Mouse (Mus musculus): ENCODE results near the gene Map4k4. TPM values are rescaled to one million over a fixed set of nuclear protein-coding genes. Genes with fewer than 3 reads are reported as not detected.

Gene Map4k4
- polyA plus RNA-seq, 1 experiment from 2014 or later, result 32.7 TPM

- Histone ChIP-seq H3K36me3 (peaks cover 29% of the 10 kb centered on the region), H3K4me1 (peaks cover 11% of the 10 kb centered on the region; the same call in 1 of the 2 replicates), H3K27me3 (no peaks in the 10 kb centered on the region), H3K27ac (no peak overlapping the region), H3K4me3 (no peak overlapping the region), H3K9me3 (no peaks in the 10 kb centered on the region), H3K9ac (no peak overlapping the region), H3K4me2 (no peak overlapping the region)
- 76% methylated on average over 7 of the region's 7 CpGs for WGBS
- no peak for ATAC-seq (ENCODE audit: insufficient number of reproducible peaks, low FRiP score, low TSS enrichment, low read depth)
Observed at GRCm38 (mm10) chr1:39972411-39972810, 71.7 kb downstream of the Map4k4 start.

GRCm38 (mm10) chr1:39973911-39974310, 73.2 kb downstream of the Map4k4 start:
- H3K4me3 ChIP-seq, result no peak overlapping the region
- no peaks in the 10 kb centered on the region for H3K27me3 ChIP-seq
- peaks cover 39% of the 10 kb centered on the region for H3K36me3 ChIP-seq
- WGBS, result 85% methylated on average over 4 of the region's 4 CpGs
- H3K4me2 ChIP-seq, result no peak overlapping the region
- no peaks in the 10 kb centered on the region for H3K9me3 ChIP-seq
- ATAC-seq (ENCODE audit: insufficient number of reproducible peaks, low FRiP score, low TSS enrichment, low read depth), result no peak
- no peak overlapping the region for H3K27ac ChIP-seq
- H3K4me1 ChIP-seq, result peaks cover 11% of the 10 kb centered on the region; the same call in 1 of the 2 replicates
- no peak overlapping the region for H3K9ac ChIP-seq

GRCm38 (mm10) chr1:39975005-39975404, 74.3 kb downstream of the Map4k4 start:
- no peak overlapping the region for H3K9ac ChIP-seq
- no peak overlapping the region for H3K4me2 ChIP-seq
- H3K4me3 ChIP-seq, result no peak overlapping the region
- H3K27me3 ChIP-seq, result no peaks in the 10 kb centered on the region
- H3K27ac ChIP-seq, result no peak overlapping the region
- H3K9me3 ChIP-seq, result no peaks in the 10 kb centered on the region
- WGBS, result 85% methylated on average over 2 of the region's 2 CpGs
- H3K36me3 ChIP-seq, result peaks cover 49% of the 10 kb centered on the region
- peaks cover 5% of the 10 kb centered on the region; the same call in 1 of the 2 replicates for H3K4me1 ChIP-seq
- ATAC-seq (ENCODE audit: insufficient number of reproducible peaks, low FRiP score, low TSS enrichment, low read depth), result no peak

- H3K27me3 ChIP-seq, result no peaks in the 10 kb centered on the region
- no peak overlapping the region for H3K27ac ChIP-seq
- H3K4me1 ChIP-seq, result peaks cover 9% of the 10 kb centered on the region; the same call in 1 of the 2 replicates
- no peak for ATAC-seq (ENCODE audit: insufficient number of reproducible peaks, low FRiP score, low TSS enrichment, low read depth)
- H3K4me3 ChIP-seq, result no peak overlapping the region
- no peaks in the 10 kb centered on the region for H3K9me3 ChIP-seq
- H3K9ac ChIP-seq, result no peak overlapping the region
- no peak overlapping the region for H3K4me2 ChIP-seq
- 87% methylated on average over 2 of the region's 2 CpGs for whole genome bisulfite sequencing
- peaks cover 58% of the 10 kb centered on the region for H3K36me3 ChIP-seq
Observed at GRCm38 (mm10) chr1:39976107-39976506, 75.4 kb downstream of the Map4k4 start.

DNA sequence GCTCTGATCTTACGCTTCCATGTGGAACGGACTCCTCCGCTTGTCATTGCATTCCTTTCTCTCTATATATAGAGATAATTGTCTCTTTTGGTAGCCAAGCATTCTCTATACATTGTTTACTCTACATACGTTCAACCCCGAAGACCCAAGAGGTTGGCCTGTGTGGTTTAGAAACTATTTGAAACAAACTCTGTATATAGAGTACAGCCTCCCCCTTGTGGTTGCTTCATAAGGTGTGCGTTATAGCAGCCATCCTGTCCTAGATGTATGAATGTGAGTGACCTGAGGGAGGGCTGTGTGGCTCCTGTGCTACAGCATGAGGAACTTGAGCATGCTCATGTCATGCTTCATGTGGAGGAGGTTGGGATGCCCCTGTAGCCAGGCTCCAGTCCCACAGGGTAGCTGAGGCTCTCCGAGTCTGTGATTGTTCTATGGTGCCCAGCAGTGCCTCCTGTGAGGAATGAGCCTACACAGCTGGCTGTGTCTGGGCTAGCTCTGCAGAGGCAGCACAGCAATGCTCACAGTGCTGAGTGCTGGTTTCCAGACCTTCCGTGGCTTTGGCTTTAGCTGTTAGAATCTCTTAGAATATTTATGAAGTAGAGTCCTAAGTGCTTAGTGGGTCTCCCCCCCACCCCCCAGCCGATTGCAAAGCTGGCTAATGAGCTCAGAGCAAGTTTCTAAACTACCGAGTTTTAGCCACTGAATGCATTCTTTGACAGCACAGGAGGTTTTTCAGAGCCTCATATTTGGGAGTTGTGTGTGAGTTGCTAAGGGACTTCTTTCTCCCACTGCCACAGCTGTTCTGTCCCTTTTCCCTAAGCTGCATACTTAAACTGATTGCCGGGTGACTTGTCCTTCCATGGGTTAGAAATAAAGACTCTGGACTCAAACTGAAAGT, 76.4 kb downstream of the Map4k4 start:
- no peak for ATAC-seq (ENCODE audit: insufficient number of reproducible peaks, low FRiP score, low TSS enrichment, low read depth)

DNA sequence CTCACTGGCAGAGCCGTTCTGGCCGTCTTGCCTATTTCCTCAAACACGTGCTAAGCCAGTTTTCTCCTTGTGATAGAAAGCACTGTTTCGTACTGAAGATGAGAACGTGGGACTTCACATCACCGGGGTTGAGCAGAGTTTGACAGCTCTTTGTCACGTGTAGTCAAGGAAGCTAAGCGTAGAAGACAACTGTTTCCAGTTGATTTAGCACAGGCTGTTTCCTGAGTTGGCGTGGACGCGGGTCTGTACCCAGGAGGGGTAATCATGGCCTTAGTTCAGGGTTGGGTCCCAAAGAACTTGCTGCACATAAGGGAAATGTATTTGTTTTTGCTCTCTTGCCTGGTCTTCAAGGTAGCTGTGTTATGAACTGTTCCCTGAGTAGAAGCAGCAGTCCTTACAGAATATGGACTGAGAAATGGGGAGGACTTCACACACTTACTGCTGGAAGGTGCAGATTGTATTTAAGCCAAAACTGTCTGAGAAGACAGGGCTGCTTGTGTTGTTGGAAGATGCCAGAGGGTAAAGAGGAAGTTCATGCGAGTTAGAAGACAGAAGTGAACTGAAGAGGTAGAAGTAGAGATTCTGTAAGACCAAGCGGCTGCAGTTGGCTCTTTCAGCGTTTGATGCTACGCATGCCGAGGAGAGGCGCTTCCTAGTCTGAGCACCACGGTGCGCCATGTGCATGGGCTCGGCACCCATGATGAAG, 78.2 kb downstream of the Map4k4 start:
- Histone ChIP-seq H3K9me3 (no peaks in the 10 kb centered on the region), H3K4me3 (no peak overlapping the region), H3K27me3 (no peaks in the 10 kb centered on the region), H3K4me2 (no peak overlapping the region), H3K36me3 (peaks cover 75% of the 10 kb centered on the region), H3K4me1 (peaks cover 9% of the 10 kb centered on the region; the same call in 1 of the 2 replicates), H3K9ac (no peak overlapping the region), H3K27ac (no peak overlapping the region)
- 82% methylated on average over 20 of the region's 20 CpGs for WGBS
- no peak for ATAC-seq (ENCODE audit: insufficient number of reproducible peaks, low FRiP score, low TSS enrichment, low read depth)

More for the DNA sequence above, 76.4 kb downstream of the Map4k4 start:
- Histone ChIP-seq H3K9ac (no peak overlapping the region), H3K4me3 (no peak overlapping the region), H3K36me3 (peaks cover 67% of the 10 kb centered on the region), H3K27ac (no peak overlapping the region), H3K9me3 (no peaks in the 10 kb centered on the region), H3K4me2 (no peak overlapping the region), H3K27me3 (no peaks in the 10 kb centered on the region), H3K4me1 (peaks cover 9% of the 10 kb centered on the region; the same call in 1 of the 2 replicates)
- WGBS, result 73% methylated on average over 11 of the region's 11 CpGs

- H3K27me3 ChIP-seq, result no peaks in the 10 kb centered on the region
- H3K4me1 ChIP-seq, result peaks cover 9% of the 10 kb centered on the region; the same call in 1 of the 2 replicates
- H3K36me3 ChIP-seq, result peaks cover 84% of the 10 kb centered on the region
- H3K9ac ChIP-seq, result no peak overlapping the region
- 0 out of 2 replicates have a peak overlapping the region, but pooled peaks have one; percentile 44 for H3K27ac ChIP-seq
- 78% methylated on average over 15 of the region's 15 CpGs for WGBS
- no peaks in the 10 kb centered on the region for H3K9me3 ChIP-seq
- H3K4me2 ChIP-seq, result no peak overlapping the region
- no peak overlapping the region for H3K4me3 ChIP-seq
- no peak for ATAC-seq (ENCODE audit: insufficient number of reproducible peaks, low FRiP score, low TSS enrichment, low read depth)
Observed at GRCm38 (mm10) chr1:39980314-39981290, 79.9 kb downstream of the Map4k4 start.

- ATAC-seq (ENCODE audit: insufficient number of reproducible peaks, low FRiP score, low TSS enrichment, low read depth), result no peak
- 81% methylated on average over 3 of the region's 3 CpGs for WGBS
Observed at GRCm38 (mm10) chr1:39981970-39982369, 81.3 kb downstream of the Map4k4 start.

GRCm38 (mm10) chr1:39982727-39983487, 82.2 kb downstream of the Map4k4 start:
- peaks cover 9% of the 10 kb centered on the region; the same call in 1 of the 2 replicates for H3K4me1 ChIP-seq
- H3K9ac ChIP-seq, result no peak overlapping the region
- H3K27me3 ChIP-seq, result no peaks in the 10 kb centered on the region
- no peak for ATAC-seq (ENCODE audit: insufficient number of reproducible peaks, low FRiP score, low TSS enrichment, low read depth)
- 74% methylated on average over 13 of the region's 13 CpGs for WGBS
- no peak overlapping the region for H3K4me3 ChIP-seq
- no peak overlapping the region for H3K4me2 ChIP-seq
- no peak overlapping the region for H3K27ac ChIP-seq
- H3K9me3 ChIP-seq, result no peaks in the 10 kb centered on the region
- peaks cover 84% of the 10 kb centered on the region for H3K36me3 ChIP-seq

More at GRCm38 (mm10) chr1:39981970-39982369, 81.3 kb downstream of the Map4k4 start:
- no peak overlapping the region for H3K4me2 ChIP-seq
- H3K9ac ChIP-seq, result no peak overlapping the region
- no peak overlapping the region for H3K27ac ChIP-seq
- no peaks in the 10 kb centered on the region for H3K27me3 ChIP-seq
- H3K4me3 ChIP-seq, result no peak overlapping the region
- H3K4me1 ChIP-seq, result peaks cover 9% of the 10 kb centered on the region; the same call in 1 of the 2 replicates
- peaks cover 85% of the 10 kb centered on the region for H3K36me3 ChIP-seq
- no peaks in the 10 kb centered on the region for H3K9me3 ChIP-seq

DNA sequence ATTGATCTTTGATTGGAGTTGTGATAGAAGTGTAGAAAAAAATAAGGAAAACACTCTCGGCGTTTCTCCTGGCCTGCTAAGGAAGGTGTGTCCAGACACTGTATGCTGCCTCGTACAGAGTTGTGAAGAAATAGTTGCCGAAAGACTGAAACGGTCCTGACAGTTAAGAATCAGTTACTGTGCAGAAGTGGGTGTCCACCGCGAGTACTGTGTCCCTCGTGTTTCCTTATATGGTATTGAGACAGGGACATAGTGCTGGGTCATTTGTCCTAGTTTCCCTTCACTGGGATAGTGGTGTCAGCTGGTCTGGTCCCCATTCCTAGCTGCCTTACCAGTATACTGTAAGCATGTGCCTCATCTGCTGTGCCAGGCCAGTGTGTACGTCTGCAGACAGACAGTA, 83.6 kb downstream of the Map4k4 start:
- peaks cover 83% of the 10 kb centered on the region for H3K36me3 ChIP-seq
- WGBS, result 87% methylated on average over 9 of the region's 9 CpGs
- no peak overlapping the region for H3K4me2 ChIP-seq
- H3K9me3 ChIP-seq, result no peaks in the 10 kb centered on the region
- no peak overlapping the region for H3K9ac ChIP-seq
- no peak for ATAC-seq (ENCODE audit: insufficient number of reproducible peaks, low FRiP score, low TSS enrichment, low read depth)
- no peak overlapping the region for H3K4me3 ChIP-seq
- peaks cover 9% of the 10 kb centered on the region; the same call in 1 of the 2 replicates for H3K4me1 ChIP-seq
- H3K27ac ChIP-seq, result no peak overlapping the region
- H3K27me3 ChIP-seq, result no peaks in the 10 kb centered on the region

All from limb, embryonic 15.5 days (tissue).